Mouse (Mus musculus) MEL (cell line): ENCODE measurements around the gene Tnnc2. TPM values are rescaled to one million over a fixed set of nuclear protein-coding genes. Genes with fewer than 3 reads are reported as not detected.

Source experiments
- DNase-seq: peaks from one replicate; pipeline ENCODE4 v3.0.0; 2011; ENCODE audit warnings: low read depth, low spot score
- H3K27ac ChIP-seq: 2 replicates; pipeline ENCODE4 v1.5.1; 2012; ENCODE audit warnings: low read depth, mild to moderate bottlenecking, control low read depth, low read length, moderate library complexity; ENCODE audit not compliant: control insufficient read depth
- H3K27me3 ChIP-seq, 2 experiments: fragments of 150-350 bp in 1 of 2; sonication (generic) in 1 of 2; 2 replicates each; pipeline ENCODE4 v1.6.1; 2012; ENCODE audit warnings: low read length in 2 of 2, mild to moderate bottlenecking in 2 of 2, improper control_type of control experiment in 1 of 2, moderate library complexity in 1 of 2; ENCODE audit not compliant: insufficient read depth in 2 of 2, control insufficient read depth in 1 of 2
- H3K36me3 ChIP-seq, 2 experiments: 2 replicates each; pipeline ENCODE4 v1.6.1; 2012 to 2014; ENCODE audit warnings: low read length in 2 of 2, improper control_type of control experiment in 1 of 2, inconsistent platforms in 1 of 2, mild to moderate bottlenecking in 1 of 2; ENCODE audit not compliant: insufficient read depth in 2 of 2, control insufficient read depth in 1 of 2
- H3K4me1 ChIP-seq, 2 experiments: fragments of 150-350 bp in 1 of 2; sonication (generic) in 1 of 2; 2 replicates each; pipeline ENCODE4 v1.6.1; 2012; ENCODE audit warnings: low read length in 2 of 2, improper control_type of control experiment in 1 of 2, mild to moderate bottlenecking in 1 of 2; ENCODE audit not compliant: insufficient read depth in 2 of 2, control insufficient read depth in 1 of 2
- H3K4me3 ChIP-seq, 2 experiments: fragments of 150-350 bp in 1 of 2; sonication (generic) in 1 of 2; 2 replicates each; pipeline ENCODE4 v1.5.1; 2012; ENCODE audit warnings: low read depth in 2 of 2, low read length in 2 of 2, mild to moderate bottlenecking in 2 of 2, moderate library complexity in 2 of 2, control low read depth in 1 of 2, improper control_type of control experiment in 1 of 2; ENCODE audit not compliant: control insufficient read depth in 1 of 2, insufficient read depth in 1 of 2
- H3K79me2 ChIP-seq: 2 replicates; pipeline ENCODE4 v1.6.1; 2012; ENCODE audit warnings: mild to moderate bottlenecking, low read length, moderate library complexity; ENCODE audit not compliant: control insufficient read depth, poor library complexity, insufficient read depth
- H3K9ac ChIP-seq: 2 replicates; pipeline ENCODE4 v1.6.1; 2012; ENCODE audit warnings: low read depth, mild to moderate bottlenecking, control low read depth, low read length, moderate library complexity; ENCODE audit not compliant: control insufficient read depth, poor library complexity, severe bottlenecking
- H3K9me3 ChIP-seq: fragments of 150-350 bp; sonication (generic); replicated peaks from 2 replicates; pipeline ENCODE4 v1.6.1; 2012; ENCODE audit warnings: mild to moderate bottlenecking, low read length, improper control_type of control experiment, moderate library complexity; ENCODE audit not compliant: insufficient read depth
- BHLHE40 ChIP-seq: IDR thresholded peaks from 2 replicates; pipeline ENCODE4 v1.6.1; 2012; ENCODE audit warnings: low read depth, mild to moderate bottlenecking, inconsistent platforms, low read length, improper control_type of control experiment, borderline replicate concordance
- CHD1 ChIP-seq: IDR thresholded peaks from 2 replicates; pipeline ENCODE4 v1.6.1; 2012; ENCODE audit warnings: low read depth, mild to moderate bottlenecking, inconsistent platforms, low read length, improper control_type of control experiment
- CHD2 ChIP-seq: IDR thresholded peaks from 2 replicates; pipeline ENCODE4 v1.6.1; 2011; ENCODE audit warnings: low read length, improper control_type of control experiment
- CTCF ChIP-seq, 3 experiments: IDR thresholded peaks in 2 of 3; conservative IDR thresholded peaks in 1 of 3; 2 replicates each; pipeline ENCODE4 v1.5.1; 2011 to 2012; ENCODE audit warnings: low read length in 3 of 3, low read depth in 2 of 3, mild to moderate bottlenecking in 2 of 3, improper control_type of control experiment in 1 of 3, inconsistent platforms in 1 of 3, mixed read lengths in 1 of 3, moderate library complexity in 1 of 3; ENCODE audit not compliant: control insufficient read depth in 1 of 3, insufficient read depth in 1 of 3, poor library complexity in 1 of 3, severe bottlenecking in 1 of 3
- E2F4 ChIP-seq: IDR thresholded peaks from 2 replicates; pipeline ENCODE4 v1.6.1; 2011; ENCODE audit warnings: low read depth, low read length, improper control_type of control experiment, borderline replicate concordance
- ELF1 ChIP-seq: IDR thresholded peaks from 2 replicates; pipeline ENCODE4 v1.6.1; 2014; ENCODE audit warnings: low read depth, mild to moderate bottlenecking, inconsistent platforms, low read length, improper control_type of control experiment, moderate library complexity
- EP300 ChIP-seq, 2 experiments: IDR thresholded peaks; 2 replicates each; pipeline ENCODE4 v1.6.1; 2011; ENCODE audit warnings: improper control_type of control experiment in 2 of 2, low read length in 2 of 2, low read depth in 1 of 2, mild to moderate bottlenecking in 1 of 2
- ETS1 ChIP-seq: IDR thresholded peaks from 2 replicates; pipeline ENCODE4 v1.6.1; 2012; ENCODE audit warnings: low read depth, mild to moderate bottlenecking, inconsistent platforms, low read length, improper control_type of control experiment, moderate library complexity
- GABPA ChIP-seq: IDR thresholded peaks from 2 replicates; pipeline ENCODE4 v1.6.1; 2012; ENCODE audit warnings: low read depth, mild to moderate bottlenecking, inconsistent platforms, low read length, improper control_type of control experiment, moderate library complexity
- GATA1 ChIP-seq: IDR thresholded peaks from 2 replicates; pipeline ENCODE4 v1.6.1; 2011; ENCODE audit warnings: low read depth, low read length, improper control_type of control experiment
- HCFC1 ChIP-seq: IDR thresholded peaks from 2 replicates; pipeline ENCODE4 v1.6.1; 2012; ENCODE audit warnings: low read depth, mild to moderate bottlenecking, inconsistent platforms, low read length, improper control_type of control experiment, moderate library complexity
- JUND ChIP-seq: IDR thresholded peaks from 2 replicates; pipeline ENCODE4 v1.6.1; 2011; ENCODE audit warnings: low read depth, mild to moderate bottlenecking, improper control_type of control experiment, low read length
- KAT2A ChIP-seq: conservative IDR thresholded peaks from 2 replicates; pipeline ENCODE4 v1.6.1; 2012; ENCODE audit warnings: low read depth, low read length, improper control_type of control experiment, inconsistent platforms
- MAFK ChIP-seq: IDR thresholded peaks from 2 replicates; pipeline ENCODE4 v1.6.1; 2011; ENCODE audit warnings: low read depth, mild to moderate bottlenecking, low read length, improper control_type of control experiment, borderline replicate concordance
- MAX ChIP-seq: IDR thresholded peaks from 2 replicates; pipeline ENCODE4 v1.6.1; 2011; ENCODE audit warnings: low read length, improper control_type of control experiment
- MAZ ChIP-seq: IDR thresholded peaks from 2 replicates; pipeline ENCODE4 v1.6.1; 2012; ENCODE audit warnings: low read depth, mild to moderate bottlenecking, inconsistent platforms, low read length, improper control_type of control experiment
- MEF2A ChIP-seq: IDR thresholded peaks from 2 replicates; pipeline ENCODE4 v1.6.1; 2014; ENCODE audit warnings: low read depth, mild to moderate bottlenecking, inconsistent platforms, low read length, improper control_type of control experiment; ENCODE audit not compliant: poor library complexity, insufficient replicate concordance, severe bottlenecking; ENCODE audit errors: extremely low read depth
- MXI1 ChIP-seq: IDR thresholded peaks from 2 replicates; pipeline ENCODE4 v1.6.1; 2011; ENCODE audit warnings: mild to moderate bottlenecking, low read depth, low read length, improper control_type of control experiment
- MYB ChIP-seq: IDR thresholded peaks from 2 replicates; pipeline ENCODE4 v1.6.1; 2011; ENCODE audit warnings: mild to moderate bottlenecking, low read depth, low read length, improper control_type of control experiment
- MYC ChIP-seq: IDR thresholded peaks from 2 replicates; pipeline ENCODE4 v1.6.1; 2011; ENCODE audit warnings: low read depth, mild to moderate bottlenecking, low read length, improper control_type of control experiment, moderate library complexity
- NELFE ChIP-seq: IDR thresholded peaks from 2 replicates; pipeline ENCODE4 v1.6.1; 2011; ENCODE audit warnings: low read depth, low read length, improper control_type of control experiment
- NRF1 ChIP-seq: IDR thresholded peaks from 2 replicates; pipeline ENCODE4 v1.6.1; 2014; ENCODE audit warnings: low read depth, mild to moderate bottlenecking, inconsistent platforms, low read length, improper control_type of control experiment, moderate library complexity; ENCODE audit not compliant: poor library complexity, insufficient read depth, severe bottlenecking
- POLR2A ChIP-seq, 2 experiments: IDR thresholded peaks; 2 replicates each; pipeline ENCODE4 v1.6.1; 2011 to 2012; ENCODE audit warnings: low read length in 2 of 2, mild to moderate bottlenecking in 2 of 2, control low read depth in 1 of 2, improper control_type of control experiment in 1 of 2, low read depth in 1 of 2, moderate library complexity in 1 of 2; ENCODE audit not compliant: control insufficient read depth in 1 of 2, insufficient read depth in 1 of 2, poor library complexity in 1 of 2
- POLR2AphosphoS2 ChIP-seq: IDR thresholded peaks from 2 replicates; pipeline ENCODE4 v1.6.1; 2011; ENCODE audit warnings: low read length, improper control_type of control experiment
- POLR2AphosphoS5 ChIP-seq: IDR thresholded peaks from 2 replicates; pipeline ENCODE4 v1.6.1; 2012; ENCODE audit warnings: low read depth, borderline replicate concordance, mild to moderate bottlenecking, inconsistent platforms, low read length, moderate library complexity, mixed read lengths
- RAD21 ChIP-seq: IDR thresholded peaks from 2 replicates; pipeline ENCODE4 v1.6.1; 2011; ENCODE audit warnings: mild to moderate bottlenecking, low read depth, low read length, improper control_type of control experiment
- RCOR1 ChIP-seq: IDR thresholded peaks from 2 replicates; pipeline ENCODE4 v1.6.1; 2012; ENCODE audit warnings: low read depth, mild to moderate bottlenecking, inconsistent platforms, low read length, improper control_type of control experiment
- SMC3 ChIP-seq: IDR thresholded peaks from 2 replicates; pipeline ENCODE4 v1.6.1; 2011; ENCODE audit warnings: low read depth, low read length, improper control_type of control experiment
- TAL1 ChIP-seq: IDR thresholded peaks from 2 replicates; pipeline ENCODE4 v1.6.1; 2012; ENCODE audit warnings: mild to moderate bottlenecking, inconsistent platforms, low read length, moderate library complexity, mixed read lengths
- TBP ChIP-seq: IDR thresholded peaks from 2 replicates; pipeline ENCODE4 v1.8.0; 2011; ENCODE audit warnings: low read depth, low read length, improper control_type of control experiment
- TCF12 ChIP-seq: IDR thresholded peaks from 2 replicates; pipeline ENCODE4 v1.6.1; 2014; ENCODE audit warnings: low read depth, mild to moderate bottlenecking, inconsistent platforms, low read length, improper control_type of control experiment, moderate library complexity
- UBTF ChIP-seq: IDR thresholded peaks from 2 replicates; pipeline ENCODE4 v1.6.1; 2012; ENCODE audit warnings: low read depth, mild to moderate bottlenecking, inconsistent platforms, low read length, improper control_type of control experiment, moderate library complexity, borderline replicate concordance; ENCODE audit not compliant: insufficient read depth
- USF1 ChIP-seq: IDR thresholded peaks from 2 replicates; pipeline ENCODE4 v1.6.1; 2014; ENCODE audit warnings: low read depth, mild to moderate bottlenecking, inconsistent platforms, low read length, improper control_type of control experiment, moderate library complexity
- USF2 ChIP-seq, 2 experiments: IDR thresholded peaks; 2 replicates each; pipeline ENCODE4 v1.6.1; 2011 to 2012; ENCODE audit warnings: improper control_type of control experiment in 2 of 2, low read length in 2 of 2, borderline replicate concordance in 1 of 2, inconsistent platforms in 1 of 2, low read depth in 1 of 2, mild to moderate bottlenecking in 1 of 2; ENCODE audit not compliant: insufficient read depth in 1 of 2
- ZC3H11A ChIP-seq: IDR thresholded peaks from 2 replicates; pipeline ENCODE4 v1.6.1; 2012; ENCODE audit warnings: low read depth, mild to moderate bottlenecking, inconsistent platforms, low read length, improper control_type of control experiment
- ZKSCAN1 ChIP-seq: IDR thresholded peaks from 2 replicates; pipeline ENCODE4 v1.6.1; 2012; ENCODE audit warnings: low read depth, mild to moderate bottlenecking, inconsistent platforms, low read length, improper control_type of control experiment, moderate library complexity
- ZMIZ1 ChIP-seq: IDR thresholded peaks from 2 replicates; pipeline ENCODE4 v1.6.1; 2012; ENCODE audit warnings: low read depth, mild to moderate bottlenecking, inconsistent platforms, low read length, improper control_type of control experiment, moderate library complexity
- ZNF384 ChIP-seq: IDR thresholded peaks from 2 replicates; pipeline ENCODE4 v1.6.1; 2012; ENCODE audit warnings: low read depth, mild to moderate bottlenecking, inconsistent platforms, low read length, improper control_type of control experiment
- polyA plus RNA-seq, 2 experiments: library from polyadenylated mRNA; stranded (reverse) in 1 of 2; unstranded in 1 of 2; fragments of >175 nt in 1 of 2; fragments of >200 nt in 1 of 2; gene quantifications; 2 replicates each; pipeline versions ENCODE4 v1.2.1 to v1.2.4; 2012; ENCODE audit warnings: low replicate concordance in 2 of 2, low read depth in 1 of 2; ENCODE audit not compliant: insufficient read length in 2 of 2, insufficient read depth in 1 of 2, missing spikeins in 1 of 2
- total RNA-seq: library from RNA; depleted of rRNA; stranded (reverse); fragments of 300-350 nt; gene quantifications from 2 replicates; pipeline ENCODE4 v1.2.3, GENCODE M21; 2012

Gene Tnnc2
- total and polyA plus RNA-seq, 3 experiments, result not detected

DNA sequence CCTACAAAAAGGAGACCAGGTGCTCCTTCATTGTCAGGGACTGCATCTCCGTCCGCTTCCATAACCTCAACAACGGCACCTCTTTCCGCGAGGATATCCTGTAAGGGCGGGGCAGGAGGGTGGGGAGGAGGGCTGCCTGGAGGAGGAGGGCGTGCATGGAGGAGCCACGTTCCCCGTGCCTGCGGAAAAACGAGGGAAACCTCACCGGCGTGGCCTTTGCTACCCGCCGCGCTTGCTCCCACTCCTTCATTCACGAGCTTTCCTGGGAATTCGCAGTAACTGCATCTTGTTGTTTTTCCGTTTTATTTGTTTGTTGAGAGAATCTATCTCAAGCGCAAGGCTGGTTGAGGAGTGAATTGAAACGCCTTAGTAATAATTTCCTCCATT lies 25.6 kb upstream of the Tnnc2 start:
- no peak for DNase-seq
- Histone ChIP-seq H3K4me3 (peak overlapping the region; percentile 69 to 90), H3K79me2 (peaks cover 30% of the 10 kb centered on the region), H3K9me3 (no peaks in the 10 kb centered on the region), H3K4me1 (peaks cover 7 to 17% of the 10 kb centered on the region in 2 experiments; a peak in 3 of 4 replicates), H3K9ac (peak overlapping the region; percentile 90), H3K36me3 (peaks cover 0 to 18% of the 10 kb centered on the region in 2 experiments; a peak in 3 of 4 replicates), H3K27ac (peak overlapping the region; percentile 97), H3K27me3 (no peaks in the 10 kb centered on the region)
- no peak for TF ChIP-seq KAT2A
- no peak for TF ChIP-seq MAFK
- no peak; the same call in 1 of the 2 replicates for TF ChIP-seq ZMIZ1
- no peak for TF ChIP-seq TBP
- no peak for TF ChIP-seq ZNF384
- no peak for TF ChIP-seq MYB
- no peak for TF ChIP-seq TAL1
- TF ChIP-seq USF1, result no peak
- TF ChIP-seq MXI1, result peak; percentile 56
- TF ChIP-seq BHLHE40, result no peak
- TF ChIP-seq CHD1, result no peak
- no peak for TF ChIP-seq GATA1
- TF ChIP-seq ZC3H11A, result no peak
- TF ChIP-seq TCF12, result no peak
- TF ChIP-seq CHD2, result no peak
- TF ChIP-seq ZKSCAN1, result peak; percentile 69
- TF ChIP-seq MAZ, result peak; percentile 92
- no peak for TF ChIP-seq SMC3
- TF ChIP-seq RCOR1, result no peak
- no peak for TF ChIP-seq ELF1
- TF ChIP-seq NELFE, result no peak
- TF ChIP-seq E2F4, result no peak
- TF ChIP-seq MYC, result peak; percentile 73
- TF ChIP-seq POLR2AphosphoS5, result no peak
- TF ChIP-seq UBTF, result no peak
- no peak for TF ChIP-seq USF2 (IDR thresholded peaks at IDR 0.05; ENCODE audit: borderline replicate concordance in 1 of 2, insufficient read depth in 1 of 2, low read depth in 1 of 2, low read length in 2 of 2)
- TF ChIP-seq CTCF (IDR thresholded peaks at IDR 0.05 in 2 of 3, conservative IDR thresholded peaks at IDR 0.05 in 1 of 3; ENCODE audit: control insufficient read depth in 1 of 3, insufficient read depth in 1 of 3, low read depth in 2 of 3, low read length in 3 of 3, poor library complexity in 1 of 3, severe bottlenecking in 1 of 3), result no peak
- TF ChIP-seq EP300 (IDR thresholded peaks at IDR 0.05; ENCODE audit: low read depth in 1 of 2, low read length in 2 of 2), result no peak
- TF ChIP-seq MAX, result peak; percentile 65; the same call in 1 of the 2 replicates
- TF ChIP-seq HCFC1, result no peak
- TF ChIP-seq JUND, result no peak
- no peak for TF ChIP-seq MEF2A
- TF ChIP-seq GABPA, result no peak
- no peak for TF ChIP-seq NRF1
- TF ChIP-seq POLR2AphosphoS2, result no peak
- TF ChIP-seq POLR2A (IDR thresholded peaks at IDR 0.05; ENCODE audit: control insufficient read depth in 1 of 2, insufficient read depth in 1 of 2, low read depth in 1 of 2, low read length in 2 of 2, poor library complexity in 1 of 2), result peak in 1 of 2 experiments; percentile 43; a peak in 1 of 4 replicates
- TF ChIP-seq RAD21, result no peak
- TF ChIP-seq ETS1, result no peak
